Mouse (Mus musculus): Measurements from ENCODE around the gene Rnls. TPM values are rescaled to one million over a fixed set of nuclear protein-coding genes. Genes with fewer than 3 reads are reported as not detected.

Rnls gene
- polyA plus RNA-seq, 1 experiment from 2014 or later, result 7.7 TPM

GRCm38 (mm10) chr19:33178367-33178766 is 213.7 kb downstream of the Rnls start:
- H3K27me3 ChIP-seq (replicated peaks; ENCODE audit: control insufficient read depth, insufficient read depth, low read length), result no peaks in the 10 kb centered on the region
- H3K4me2 ChIP-seq (ENCODE audit: low read depth, low read length), result no peak overlapping the region
- H3K4me3 ChIP-seq (ENCODE audit: low read length), result no peak overlapping the region
- no peaks in the 10 kb centered on the region for H3K9me3 ChIP-seq (ENCODE audit: control insufficient read depth, low read length)
- no peaks in the 10 kb centered on the region for H3K36me3 ChIP-seq (ENCODE audit: control insufficient read depth, insufficient read depth, low read length)
- H3K9ac ChIP-seq (ENCODE audit: low read depth, low read length), result no peak overlapping the region
- no peak for ATAC-seq
- H3K27ac ChIP-seq (ENCODE audit: low read length), result no peak overlapping the region
- H3K4me1 ChIP-seq (ENCODE audit: control insufficient read depth, insufficient read depth, low read length), result no peaks in the 10 kb centered on the region
- WGBS, result 66% methylated on average over 6 of the region's 6 CpGs

GRCm38 (mm10) chr19:33173991-33174390 is 218.1 kb downstream of the Rnls start:
- no peaks in the 10 kb centered on the region for H3K4me1 ChIP-seq (ENCODE audit: control insufficient read depth, insufficient read depth, low read length)
- no peak overlapping the region for H3K9ac ChIP-seq (ENCODE audit: low read depth, low read length)
- H3K9me3 ChIP-seq (ENCODE audit: control insufficient read depth, low read length), result no peaks in the 10 kb centered on the region
- H3K4me3 ChIP-seq (ENCODE audit: low read length), result no peak overlapping the region
- no peak overlapping the region for H3K27ac ChIP-seq (ENCODE audit: low read length)
- no peaks in the 10 kb centered on the region for H3K36me3 ChIP-seq (ENCODE audit: control insufficient read depth, insufficient read depth, low read length)
- no peak for ATAC-seq
- no peak overlapping the region for H3K4me2 ChIP-seq (ENCODE audit: low read depth, low read length)
- 0 out of 2 replicates have a peak, but pooled peaks cover 3% of the 10 kb centered on the region for H3K27me3 ChIP-seq (replicated peaks; ENCODE audit: control insufficient read depth, insufficient read depth, low read length)

GRCm38 (mm10) chr19:33169881-33170280 is 222.2 kb downstream of the Rnls start:
- 84% methylated on average over 6 of the region's 6 CpGs for WGBS
- H3K27ac ChIP-seq (ENCODE audit: low read length), result no peak overlapping the region
- H3K9me3 ChIP-seq (ENCODE audit: control insufficient read depth, low read length), result no peaks in the 10 kb centered on the region
- no peaks in the 10 kb centered on the region for H3K36me3 ChIP-seq (ENCODE audit: control insufficient read depth, insufficient read depth, low read length)
- ATAC-seq, result no peak
- H3K4me3 ChIP-seq (ENCODE audit: low read length), result no peak overlapping the region
- no peak overlapping the region for H3K9ac ChIP-seq (ENCODE audit: low read depth, low read length)
- no peak overlapping the region for H3K4me2 ChIP-seq (ENCODE audit: low read depth, low read length)
- peaks cover 12% of the 10 kb centered on the region for H3K4me1 ChIP-seq (ENCODE audit: control insufficient read depth, insufficient read depth, low read length)
- H3K27me3 ChIP-seq (replicated peaks; ENCODE audit: control insufficient read depth, insufficient read depth, low read length), result 0 out of 2 replicates have a peak, but pooled peaks cover 3% of the 10 kb centered on the region

GRCm38 (mm10) chr19:33167528-33168264 is 224.4 kb downstream of the Rnls start:
- H3K4me3 ChIP-seq (ENCODE audit: low read length), result no peak overlapping the region
- no peaks in the 10 kb centered on the region for H3K36me3 ChIP-seq (ENCODE audit: control insufficient read depth, insufficient read depth, low read length)
- no peak overlapping the region; the same call in 1 of the 2 replicates for H3K9ac ChIP-seq (ENCODE audit: low read depth, low read length)
- peak overlapping the region; percentile 65 for H3K27ac ChIP-seq (ENCODE audit: low read length)
- H3K9me3 ChIP-seq (ENCODE audit: control insufficient read depth, low read length), result no peaks in the 10 kb centered on the region
- 0 out of 2 replicates have a peak, but pooled peaks cover 3% of the 10 kb centered on the region for H3K27me3 ChIP-seq (replicated peaks; ENCODE audit: control insufficient read depth, insufficient read depth, low read length)
- 30% methylated on average over 17 of the region's 17 CpGs for WGBS
- peak; percentile 62 for ATAC-seq
- peaks cover 12% of the 10 kb centered on the region for H3K4me1 ChIP-seq (ENCODE audit: control insufficient read depth, insufficient read depth, low read length)
- peak overlapping the region; percentile 13 for H3K4me2 ChIP-seq (ENCODE audit: low read depth, low read length)

GRCm38 (mm10) chr19:33164801-33165200 is 227.3 kb downstream of the Rnls start:
- whole genome bisulfite sequencing, result 88% methylated on average over 5 of the region's 5 CpGs
- H3K4me2 ChIP-seq (ENCODE audit: low read depth, low read length), result no peak overlapping the region
- H3K9ac ChIP-seq (ENCODE audit: low read depth, low read length), result no peak overlapping the region
- peaks cover 12% of the 10 kb centered on the region for H3K4me1 ChIP-seq (ENCODE audit: control insufficient read depth, insufficient read depth, low read length)
- 0 out of 2 replicates have a peak, but pooled peaks cover 2% of the 10 kb centered on the region for H3K27me3 ChIP-seq (replicated peaks; ENCODE audit: control insufficient read depth, insufficient read depth, low read length)
- no peaks in the 10 kb centered on the region for H3K36me3 ChIP-seq (ENCODE audit: control insufficient read depth, insufficient read depth, low read length)
- H3K9me3 ChIP-seq (ENCODE audit: control insufficient read depth, low read length), result no peaks in the 10 kb centered on the region
- H3K27ac ChIP-seq (ENCODE audit: low read length), result no peak overlapping the region
- no peak overlapping the region for H3K4me3 ChIP-seq (ENCODE audit: low read length)
- no peak for ATAC-seq

GRCm38 (mm10) chr19:33161903-33162302 is 230.2 kb downstream of the Rnls start:
- H3K9ac ChIP-seq (ENCODE audit: low read depth, low read length), result no peak overlapping the region
- H3K27me3 ChIP-seq (replicated peaks; ENCODE audit: control insufficient read depth, insufficient read depth, low read length), result no peaks in the 10 kb centered on the region
- peaks cover 3% of the 10 kb centered on the region; the same call in 1 of the 2 replicates for H3K4me1 ChIP-seq (ENCODE audit: control insufficient read depth, insufficient read depth, low read length)
- no peaks in the 10 kb centered on the region for H3K9me3 ChIP-seq (ENCODE audit: control insufficient read depth, low read length)
- H3K4me2 ChIP-seq (ENCODE audit: low read depth, low read length), result no peak overlapping the region
- H3K4me3 ChIP-seq (ENCODE audit: low read length), result no peak overlapping the region
- H3K27ac ChIP-seq (ENCODE audit: low read length), result no peak overlapping the region
- ATAC-seq, result no peak
- 79% methylated on average over 1 of the region's 1 CpGs for WGBS
- H3K36me3 ChIP-seq (ENCODE audit: control insufficient read depth, insufficient read depth, low read length), result no peaks in the 10 kb centered on the region

- no peak overlapping the region for H3K4me3 ChIP-seq (ENCODE audit: low read length)
- H3K4me1 ChIP-seq (ENCODE audit: control insufficient read depth, insufficient read depth, low read length), result no peaks in the 10 kb centered on the region
- H3K9me3 ChIP-seq (ENCODE audit: control insufficient read depth, low read length), result no peaks in the 10 kb centered on the region
- H3K27ac ChIP-seq (ENCODE audit: low read length), result no peak overlapping the region
- no peak for ATAC-seq
- no peak overlapping the region for H3K9ac ChIP-seq (ENCODE audit: low read depth, low read length)
- 90% methylated on average over 2 of the region's 2 CpGs for WGBS
- H3K4me2 ChIP-seq (ENCODE audit: low read depth, low read length), result no peak overlapping the region
- H3K27me3 ChIP-seq (replicated peaks; ENCODE audit: control insufficient read depth, insufficient read depth, low read length), result no peaks in the 10 kb centered on the region
- H3K36me3 ChIP-seq (ENCODE audit: control insufficient read depth, insufficient read depth, low read length), result no peaks in the 10 kb centered on the region
These were observed 232.2 kb downstream of the Rnls start for GRCm38 (mm10) chr19:33159897-33160296.

GRCm38 (mm10) chr19:33159192-33159591 is 232.9 kb downstream of the Rnls start:
- Histone ChIP-seq H3K9ac (ENCODE audit: low read depth, low read length) (no peak overlapping the region), H3K36me3 (ENCODE audit: control insufficient read depth, insufficient read depth, low read length) (no peaks in the 10 kb centered on the region), H3K27me3 (replicated peaks; ENCODE audit: control insufficient read depth, insufficient read depth, low read length) (no peaks in the 10 kb centered on the region), H3K4me3 (ENCODE audit: low read length) (no peak overlapping the region), H3K4me1 (ENCODE audit: control insufficient read depth, insufficient read depth, low read length) (no peaks in the 10 kb centered on the region), H3K9me3 (ENCODE audit: control insufficient read depth, low read length) (no peaks in the 10 kb centered on the region), H3K4me2 (ENCODE audit: low read depth, low read length) (no peak overlapping the region), H3K27ac (ENCODE audit: low read length) (no peak overlapping the region)
- WGBS, result 96% methylated on average over 1 of the region's 1 CpGs
- no peak for ATAC-seq

GRCm38 (mm10) chr19:33158234-33158633 is 233.9 kb downstream of the Rnls start:
- H3K4me2 ChIP-seq (ENCODE audit: low read depth, low read length), result no peak overlapping the region
- WGBS, result 86% methylated on average over 2 of the region's 2 CpGs
- H3K9ac ChIP-seq (ENCODE audit: low read depth, low read length), result no peak overlapping the region
- no peaks in the 10 kb centered on the region for H3K4me1 ChIP-seq (ENCODE audit: control insufficient read depth, insufficient read depth, low read length)
- no peaks in the 10 kb centered on the region for H3K27me3 ChIP-seq (replicated peaks; ENCODE audit: control insufficient read depth, insufficient read depth, low read length)
- H3K9me3 ChIP-seq (ENCODE audit: control insufficient read depth, low read length), result no peaks in the 10 kb centered on the region
- H3K36me3 ChIP-seq (ENCODE audit: control insufficient read depth, insufficient read depth, low read length), result no peaks in the 10 kb centered on the region
- no peak for ATAC-seq
- no peak overlapping the region for H3K4me3 ChIP-seq (ENCODE audit: low read length)
- H3K27ac ChIP-seq (ENCODE audit: low read length), result no peak overlapping the region

- Histone ChIP-seq H3K9me3 (ENCODE audit: control insufficient read depth, low read length) (no peaks in the 10 kb centered on the region), H3K36me3 (ENCODE audit: control insufficient read depth, insufficient read depth, low read length) (no peaks in the 10 kb centered on the region), H3K4me3 (ENCODE audit: low read length) (no peak overlapping the region), H3K4me2 (ENCODE audit: low read depth, low read length) (no peak overlapping the region), H3K4me1 (ENCODE audit: control insufficient read depth, insufficient read depth, low read length) (no peaks in the 10 kb centered on the region), H3K27me3 (replicated peaks; ENCODE audit: control insufficient read depth, insufficient read depth, low read length) (no peaks in the 10 kb centered on the region), H3K9ac (ENCODE audit: low read depth, low read length) (no peak overlapping the region), H3K27ac (ENCODE audit: low read length) (no peak overlapping the region)
- WGBS, result 80% methylated on average over 3 of the region's 3 CpGs
- ATAC-seq, result no peak
These were observed 243.7 kb downstream of the Rnls start for GRCm38 (mm10) chr19:33148411-33148810.
